Mouse (Mus musculus): ENCODE results near the gene Cdsn. TPM values are rescaled to one million over a fixed set of nuclear protein-coding genes. Genes with fewer than 3 reads are reported as not detected.

The Cdsn gene
- total and polyA plus RNA-seq, 3 experiments = 0.08 to 0.79 TPM; not detected in 1

DNA sequence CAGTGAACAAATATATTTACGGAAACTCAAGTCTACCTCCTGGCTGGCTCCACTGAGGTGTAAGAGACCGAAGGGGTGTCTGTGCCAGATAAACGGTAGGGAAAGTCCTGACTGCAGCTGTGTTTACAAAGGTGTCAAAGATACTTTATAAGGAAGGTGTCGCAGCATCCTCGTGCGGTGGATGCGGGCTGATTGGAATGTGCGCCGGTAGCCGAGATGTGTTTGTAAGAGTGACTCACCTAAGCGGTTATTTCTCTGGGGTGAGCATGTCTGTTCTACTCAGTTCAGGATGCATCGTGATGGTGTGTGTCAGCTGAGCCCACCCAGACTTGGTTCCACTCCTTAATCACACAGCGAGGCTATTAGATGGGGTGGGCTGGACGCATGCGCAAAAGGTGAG lies 39.8 kb downstream of the Cdsn start:
- H3K9me3 ChIP-seq (replicated peaks; ENCODE audit: insufficient read depth, low read length) = no peaks in the 10 kb centered on the region
- H3K27ac ChIP-seq (ENCODE audit: control insufficient read depth, low read depth, low read length) = no peak overlapping the region
- no peak for DNase-seq (ENCODE audit: low read depth, low spot score)
- H3K4me1 ChIP-seq (ENCODE audit: control insufficient read depth in 1 of 2, insufficient read depth in 2 of 2, low read length in 2 of 2) = peaks cover 0 to 10% of the 10 kb centered on the region in 2 experiments; a peak in 1 of 4 replicates
- H3K36me3 ChIP-seq (ENCODE audit: control insufficient read depth in 1 of 2, insufficient read depth in 2 of 2, low read length in 2 of 2) = 0 out of 4 replicates have a peak, but pooled peaks cover 0 to 2% of the 10 kb centered on the region in 2 experiments
- H3K9ac ChIP-seq (ENCODE audit: control insufficient read depth, low read depth, low read length, poor library complexity, severe bottlenecking) = no peak overlapping the region
- no peak for TF ChIP-seq RAD21 (IDR thresholded peaks at IDR 0.05; ENCODE audit: low read depth, low read length)
- no peak for TF ChIP-seq TCF12 (IDR thresholded peaks at IDR 0.05; ENCODE audit: low read depth, low read length)
- no peak for TF ChIP-seq MEF2A (IDR thresholded peaks at IDR 0.05; ENCODE audit: extremely low read depth, insufficient replicate concordance, low read depth, low read length, poor library complexity, severe bottlenecking)
- no peak for TF ChIP-seq NRF1 (IDR thresholded peaks at IDR 0.05; ENCODE audit: insufficient read depth, low read depth, low read length, poor library complexity, severe bottlenecking)
- TF ChIP-seq ETS1 (IDR thresholded peaks at IDR 0.05; ENCODE audit: low read depth, low read length) = no peak
- TF ChIP-seq USF2 (IDR thresholded peaks at IDR 0.05; ENCODE audit: borderline replicate concordance in 1 of 2, insufficient read depth in 1 of 2, low read depth in 1 of 2, low read length in 2 of 2) = no peak
- TF ChIP-seq MXI1 (IDR thresholded peaks at IDR 0.05; ENCODE audit: low read depth, low read length) = no peak
- TF ChIP-seq MAZ (IDR thresholded peaks at IDR 0.05; ENCODE audit: low read depth, low read length) = no peak
- TF ChIP-seq UBTF (IDR thresholded peaks at IDR 0.05; ENCODE audit: borderline replicate concordance, insufficient read depth, low read depth, low read length) = no peak
- no peak for TF ChIP-seq KAT2A (conservative IDR thresholded peaks at IDR 0.05; ENCODE audit: low read depth, low read length)
- TF ChIP-seq ZNF384 (IDR thresholded peaks at IDR 0.05; ENCODE audit: low read depth, low read length) = no peak
- no peak for TF ChIP-seq TAL1 (IDR thresholded peaks at IDR 0.05; ENCODE audit: low read length)
- no peak for TF ChIP-seq MAFK (IDR thresholded peaks at IDR 0.05; ENCODE audit: borderline replicate concordance, low read depth, low read length)
- TF ChIP-seq CHD1 (IDR thresholded peaks at IDR 0.05; ENCODE audit: low read depth, low read length) = no peak
- TF ChIP-seq MAX (IDR thresholded peaks at IDR 0.05; ENCODE audit: low read length) = no peak
- TF ChIP-seq SIN3A (IDR thresholded peaks at IDR 0.05; ENCODE audit: low read length) = no peak
- H3K4me3 ChIP-seq (ENCODE audit: control insufficient read depth in 1 of 2, insufficient read depth in 1 of 2, low read depth in 2 of 2, low read length in 2 of 2) = no peak overlapping the region
- no peaks in the 10 kb centered on the region; a peak in 2 of 4 replicates for H3K27me3 ChIP-seq (ENCODE audit: control insufficient read depth in 1 of 2, insufficient read depth in 2 of 2, low read length in 2 of 2)
- no peaks in the 10 kb centered on the region for H3K79me2 ChIP-seq (ENCODE audit: control insufficient read depth, insufficient read depth, low read length, poor library complexity)

DNA sequence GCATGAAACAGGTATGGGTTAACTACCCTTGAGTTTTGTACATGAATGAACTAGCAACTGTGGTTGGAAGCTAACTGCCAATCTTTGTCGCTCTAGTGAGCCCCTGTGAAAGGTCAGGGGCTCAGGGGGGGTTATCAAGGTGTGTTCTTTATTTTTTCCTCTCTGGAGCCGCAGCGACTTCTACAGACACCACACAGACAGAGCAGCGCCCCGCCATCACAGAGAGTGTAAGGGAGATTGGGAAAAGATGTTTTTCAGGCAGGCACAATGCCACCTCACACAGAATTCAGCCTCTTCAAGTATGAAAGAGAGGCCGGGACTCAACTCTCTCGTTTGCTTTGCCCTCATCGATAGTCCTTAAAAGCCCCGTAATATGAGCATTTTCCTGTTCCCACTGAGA lies 40.2 kb downstream of the Cdsn start:
- TF ChIP-seq MXI1 (IDR thresholded peaks at IDR 0.05; ENCODE audit: low read depth, low read length) (no peak), BHLHE40 (IDR thresholded peaks at IDR 0.05; ENCODE audit: borderline replicate concordance, low read depth, low read length) (no peak), POLR2AphosphoS2 (IDR thresholded peaks at IDR 0.05; ENCODE audit: low read length) (no peak), KAT2A (conservative IDR thresholded peaks at IDR 0.05; ENCODE audit: low read depth, low read length) (no peak), UBTF (IDR thresholded peaks at IDR 0.05; ENCODE audit: borderline replicate concordance, insufficient read depth, low read depth, low read length) (no peak), CHD1 (IDR thresholded peaks at IDR 0.05; ENCODE audit: low read depth, low read length) (no peak), GATA1 (IDR thresholded peaks at IDR 0.05; ENCODE audit: low read depth, low read length) (no peak), MYC (IDR thresholded peaks at IDR 0.05; ENCODE audit: low read depth, low read length) (no peak), SIN3A (IDR thresholded peaks at IDR 0.05; ENCODE audit: low read length) (no peak), HCFC1 (IDR thresholded peaks at IDR 0.05; ENCODE audit: low read depth, low read length) (no peak), NELFE (IDR thresholded peaks at IDR 0.05; ENCODE audit: low read depth, low read length) (no peak), ZMIZ1 (IDR thresholded peaks at IDR 0.05; ENCODE audit: low read depth, low read length) (no peak), POLR2AphosphoS5 (IDR thresholded peaks at IDR 0.05; ENCODE audit: borderline replicate concordance, low read depth, low read length) (no peak), TCF12 (IDR thresholded peaks at IDR 0.05; ENCODE audit: low read depth, low read length) (no peak), CTCF (IDR thresholded peaks at IDR 0.05 in 2 of 3, conservative IDR thresholded peaks at IDR 0.05 in 1 of 3; ENCODE audit: control insufficient read depth in 1 of 3, insufficient read depth in 1 of 3, low read depth in 2 of 3, low read length in 3 of 3, poor library complexity in 1 of 3, severe bottlenecking in 1 of 3) (no peak), JUND (IDR thresholded peaks at IDR 0.05; ENCODE audit: low read depth, low read length) (no peak), EP300 (IDR thresholded peaks at IDR 0.05; ENCODE audit: low read depth in 1 of 2, low read length in 2 of 2) (no peak), TBP (IDR thresholded peaks at IDR 0.05; ENCODE audit: low read depth, low read length) (no peak), RAD21 (IDR thresholded peaks at IDR 0.05; ENCODE audit: low read depth, low read length) (no peak), MEF2A (IDR thresholded peaks at IDR 0.05; ENCODE audit: extremely low read depth, insufficient replicate concordance, low read depth, low read length, poor library complexity, severe bottlenecking) (no peak)
- H3K9ac ChIP-seq (ENCODE audit: control insufficient read depth, low read depth, low read length, poor library complexity, severe bottlenecking) = no peak overlapping the region
- DNase-seq (ENCODE audit: low read depth, low spot score) = no peak

More for the DNA sequence above, 40.2 kb downstream of the Cdsn start:
- Histone ChIP-seq H3K79me2 (ENCODE audit: control insufficient read depth, insufficient read depth, low read length, poor library complexity) (no peaks in the 10 kb centered on the region), H3K4me3 (ENCODE audit: control insufficient read depth in 1 of 2, insufficient read depth in 1 of 2, low read depth in 2 of 2, low read length in 2 of 2) (no peak overlapping the region), H3K9me3 (replicated peaks; ENCODE audit: insufficient read depth, low read length) (no peaks in the 10 kb centered on the region), H3K36me3 (ENCODE audit: control insufficient read depth in 1 of 2, insufficient read depth in 2 of 2, low read length in 2 of 2) (0 out of 4 replicates have a peak, but pooled peaks cover 0 to 2% of the 10 kb centered on the region in 2 experiments), H3K27ac (ENCODE audit: control insufficient read depth, low read depth, low read length) (no peak overlapping the region), H3K27me3 (ENCODE audit: control insufficient read depth in 1 of 2, insufficient read depth in 2 of 2, low read length in 2 of 2) (no peaks in the 10 kb centered on the region; a peak in 2 of 4 replicates), H3K4me1 (ENCODE audit: control insufficient read depth in 1 of 2, insufficient read depth in 2 of 2, low read length in 2 of 2) (peaks cover 0 to 10% of the 10 kb centered on the region in 2 experiments; a peak in 1 of 4 replicates)

Data from MEL (cell line).